Mouse (Mus musculus) frontal cortex, postnatal 25 days (tissue): ENCODE measurements around the gene Tspan4.
A peak's percentile ranks its signal among the peaks of the same experiment; 100 is the strongest.

ENCODE experiments used
- DNase-seq, 2 experiments: peaks; one replicate each; pipeline ENCODE4 v3.0.0; 2022; ENCODE audit warnings: low spot score in 2 of 2

Gene Tspan4

GRCm38 (mm10) chr7:141475011-141475804 lies at the start of gene Tspan4, which contains the start of gene Polr2l:
TSS of gene Tspan4 (plus strand) at chr7:141475240.
TSS of gene Polr2l (minus strand) at chr7:141475132.
- DNase-seq, result peak; percentile 73 to 74

- no peak for DNase-seq
These were observed 47.9 kb upstream of the Tspan4 start for GRCm38 (mm10) chr7:141426948-141427730.

DNA sequence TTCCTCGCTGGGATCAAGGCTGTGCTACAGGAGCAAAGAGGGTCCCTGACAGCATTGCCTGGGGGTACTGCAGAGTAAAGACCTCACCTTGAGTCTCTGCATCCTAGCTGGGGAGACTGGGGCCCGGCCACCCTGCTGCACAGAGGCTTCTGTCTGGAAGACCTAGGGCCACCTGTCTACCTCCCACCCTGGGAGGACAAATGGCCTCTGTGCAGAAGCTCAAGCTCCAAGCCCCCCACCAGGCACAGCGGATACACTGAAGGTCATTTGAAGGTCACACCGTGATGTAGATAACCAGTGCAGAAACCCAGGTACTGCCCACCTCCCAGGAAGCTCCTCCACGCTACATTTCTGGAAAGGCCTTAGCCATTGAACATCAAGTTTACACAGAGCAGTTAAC lies 46.3 kb upstream of the Tspan4 start:
- no peak for DNase-seq

GRCm38 (mm10) chr7:141429310-141429709 lies 45.7 kb upstream of the Tspan4 start, which contains the start of gene Cend1:
TSS of gene Cend1 (minus strand) at chr7:141429491.
- DNase-seq, result peak; percentile 73 to 79

DNA sequence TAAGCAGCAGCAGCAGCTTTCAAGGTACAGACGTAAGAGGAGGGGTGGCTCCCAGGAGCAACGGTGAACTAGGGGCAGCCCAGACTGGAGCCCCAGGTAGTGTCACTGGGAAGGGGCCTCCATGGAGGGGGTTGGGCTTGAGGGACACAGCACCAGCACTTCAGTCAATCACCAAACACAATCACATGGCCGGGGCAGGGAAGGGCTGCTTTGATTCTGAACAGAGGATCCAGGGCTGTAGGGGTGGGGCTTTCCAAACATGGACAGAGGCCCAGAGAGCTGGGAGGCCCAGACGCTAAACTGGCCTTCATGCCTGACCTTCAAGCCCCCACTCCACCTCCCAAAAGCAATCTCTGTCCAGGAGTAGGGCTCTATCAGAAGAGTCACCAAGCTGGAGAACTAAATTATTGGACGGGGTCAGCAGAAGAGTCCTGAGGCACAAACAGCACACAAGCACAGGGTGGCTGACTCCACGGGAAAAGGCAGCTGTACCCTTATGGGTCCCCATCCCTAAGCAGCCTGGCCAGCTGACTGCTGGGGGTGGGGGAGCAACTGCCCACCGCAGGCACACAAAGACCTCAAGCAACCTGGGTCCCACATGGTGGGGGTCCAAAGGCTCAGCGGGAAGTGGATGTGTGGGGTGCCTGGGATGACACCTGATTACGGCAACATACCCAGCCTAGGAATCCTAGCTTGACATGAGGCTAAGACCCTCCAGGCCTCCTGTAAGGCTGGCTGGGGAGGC lies 45.0 kb upstream of the Tspan4 start:
- no peak for DNase-seq

DNA sequence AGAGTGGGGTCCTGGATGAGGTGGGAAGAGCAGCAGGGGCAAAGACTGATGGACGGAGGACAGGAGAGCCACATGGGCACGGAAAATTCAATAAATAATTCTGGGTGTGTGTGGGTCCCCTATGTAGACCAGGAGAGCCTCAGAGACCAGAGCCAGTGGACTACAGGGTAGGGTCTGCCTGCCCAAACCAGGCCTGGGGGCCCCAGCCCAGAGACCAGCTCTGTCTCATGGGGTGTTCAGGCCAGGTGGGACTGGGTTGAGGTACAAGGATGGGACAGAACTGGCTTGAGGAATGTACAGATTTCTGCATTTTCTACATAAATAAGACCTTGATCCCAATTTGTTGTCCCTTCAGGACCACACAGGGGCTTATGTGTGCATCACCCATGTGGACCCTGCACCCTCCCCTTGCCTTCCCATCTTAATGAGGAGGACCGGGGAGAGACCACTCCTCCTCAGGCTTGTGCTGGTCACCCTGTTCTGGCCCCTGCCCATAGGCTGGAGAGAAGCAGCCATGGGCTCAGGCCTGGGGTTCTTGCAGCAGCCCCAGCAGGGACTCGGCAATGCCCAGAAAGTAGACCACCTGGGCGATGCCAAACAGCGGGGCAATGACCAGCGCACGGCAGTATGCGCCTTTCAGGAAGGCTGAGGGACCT lies 44.3 kb upstream of the Tspan4 start:
- no peak for DNase-seq

DNA sequence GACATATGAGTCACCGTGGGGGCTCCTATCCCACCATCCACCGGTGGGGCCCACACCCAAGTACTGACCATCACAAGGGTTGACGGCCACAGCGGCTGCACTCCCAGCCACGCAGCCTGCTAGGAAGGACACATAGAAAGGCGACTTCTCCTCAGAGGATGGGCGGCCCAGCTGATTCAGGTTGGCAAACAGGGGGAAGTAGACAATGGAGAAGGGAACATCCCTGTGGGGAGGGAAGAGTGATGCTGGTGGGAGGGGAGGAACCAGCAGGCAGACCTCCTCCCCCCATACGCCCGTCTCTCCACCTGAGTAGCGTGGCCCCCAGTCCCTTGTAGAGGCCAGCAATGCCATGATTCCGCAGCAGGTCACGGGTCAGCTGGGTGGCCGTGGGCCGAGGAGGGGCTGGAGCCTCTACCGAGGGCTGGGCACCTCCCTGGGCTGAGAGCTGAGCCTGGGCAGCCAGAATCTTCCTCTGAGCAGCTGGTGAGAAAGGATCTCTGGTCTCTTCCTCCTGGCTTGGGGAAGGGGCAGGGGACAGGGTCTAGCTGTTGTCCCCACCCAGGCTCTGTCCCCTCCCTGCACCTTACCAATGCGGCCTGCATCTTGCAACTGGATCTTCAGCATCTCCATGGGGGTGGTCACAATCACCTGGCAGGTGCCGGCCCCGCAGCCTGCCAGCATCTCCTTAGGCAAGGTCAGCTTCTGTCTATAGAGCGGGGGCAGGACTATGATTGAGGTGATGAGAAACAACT lies 43.4 kb upstream of the Tspan4 start:
- no peak for DNase-seq

GRCm38 (mm10) chr7:141432186-141432611 lies 42.8 kb upstream of the Tspan4 start:
- DNase-seq, result no peak

GRCm38 (mm10) chr7:141432741-141433516 lies 42.1 kb upstream of the Tspan4 start:
- no peak for DNase-seq

DNA sequence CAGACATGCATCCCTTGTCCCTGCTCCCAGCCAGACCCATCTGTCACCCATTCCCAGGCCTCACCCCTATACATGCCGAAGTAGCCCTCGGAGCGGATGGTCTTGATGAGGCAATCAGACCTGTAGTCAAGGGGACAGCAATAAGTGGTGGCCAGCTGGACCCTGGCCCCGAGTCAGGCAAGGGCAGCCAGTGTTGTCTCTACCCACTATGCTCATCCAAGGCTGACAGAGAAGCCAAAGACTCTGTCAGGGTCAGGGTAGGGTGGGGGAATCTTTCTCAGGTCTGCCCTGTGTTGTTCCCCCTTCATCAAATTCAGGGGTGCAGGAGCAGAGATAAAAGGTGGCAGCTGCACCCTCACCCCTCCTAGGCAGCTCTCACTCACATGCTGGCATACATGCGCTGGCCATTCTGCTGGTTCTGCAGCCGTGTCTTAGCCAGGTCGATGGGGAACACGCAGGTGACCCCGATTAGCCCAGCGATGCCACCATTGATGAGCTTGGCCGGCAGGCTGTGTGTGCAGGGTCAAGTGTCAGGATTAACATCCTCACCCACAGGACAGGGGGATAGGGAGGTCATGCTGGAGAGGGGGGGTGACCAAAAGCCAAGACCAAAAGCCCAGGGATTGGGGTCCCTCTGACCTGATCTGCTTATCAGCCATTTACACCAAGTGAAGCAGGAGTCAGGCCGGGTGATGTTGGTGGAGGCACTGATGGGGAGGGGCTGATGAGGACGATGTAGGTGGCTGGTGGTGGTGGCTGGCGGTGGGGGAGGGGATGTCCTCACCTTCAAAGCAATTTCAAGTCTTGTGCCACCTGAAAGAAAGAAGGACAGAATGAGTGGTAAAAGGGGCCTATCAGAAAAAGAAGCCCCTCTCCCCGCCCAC lies 41.3 kb upstream of the Tspan4 start:
- DNase-seq, result no peak

DNA sequence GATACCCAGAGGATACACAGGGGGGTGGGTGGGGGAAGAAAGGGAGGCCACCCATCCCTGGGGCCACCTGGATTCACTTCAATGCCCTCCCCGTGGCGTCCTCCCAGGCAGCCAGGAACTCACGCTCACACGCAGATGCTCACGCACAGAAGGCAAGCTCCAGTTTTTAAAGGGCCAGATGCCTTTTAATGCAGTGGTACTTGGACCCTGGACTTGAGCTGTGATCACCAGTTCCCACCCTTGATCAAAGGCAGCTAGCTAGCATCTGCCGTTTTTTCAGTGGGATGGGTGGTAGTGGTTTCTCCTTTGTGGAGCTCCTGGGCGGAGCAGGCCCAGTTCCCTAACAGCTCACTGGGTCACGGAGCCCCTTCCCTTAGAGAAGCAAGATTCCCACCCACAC lies 40.6 kb upstream of the Tspan4 start:
- DNase-seq, result peak in 1 of 2 experiments; percentile 55

DNA sequence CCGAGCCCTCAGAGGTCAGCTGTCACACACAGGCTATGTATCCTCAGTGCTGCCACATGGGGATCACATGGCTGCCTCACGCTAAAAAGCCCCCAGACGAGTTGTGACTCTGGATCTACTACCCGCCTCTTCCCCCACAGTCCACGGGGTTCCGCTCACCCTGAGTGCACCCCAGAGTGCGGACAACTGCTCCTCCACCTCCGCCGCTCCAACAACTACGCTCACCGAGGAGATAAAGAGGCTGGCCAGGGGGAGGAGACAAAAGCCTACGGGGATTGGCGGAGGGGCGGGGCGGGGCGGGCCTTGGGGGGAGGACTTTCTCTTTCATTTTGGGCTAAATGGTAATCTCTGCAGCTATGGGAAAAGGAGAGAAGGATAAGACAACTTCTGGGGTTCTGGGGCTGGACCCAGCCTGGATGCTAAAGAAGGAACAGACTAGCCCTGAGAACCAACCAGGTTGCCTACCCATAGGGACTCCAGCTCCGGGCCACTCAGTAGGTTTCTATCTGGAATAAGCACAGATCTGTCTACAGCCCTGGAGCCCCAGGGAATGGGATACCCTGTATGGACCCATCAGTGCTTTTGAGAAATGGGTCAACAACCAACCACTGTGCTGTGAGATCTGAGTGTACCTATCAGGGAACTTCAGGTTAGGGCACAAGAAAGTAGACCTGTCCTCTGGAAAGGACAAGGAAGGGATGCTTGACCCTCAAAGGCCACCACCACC lies 39.7 kb upstream of the Tspan4 start:
- no peak for DNase-seq

GRCm38 (mm10) chr7:141435856-141436522 lies 39.1 kb upstream of the Tspan4 start:
- DNase-seq, result no peak

GRCm38 (mm10) chr7:141436523-141436892 lies 38.5 kb upstream of the Tspan4 start:
- no peak for DNase-seq

GRCm38 (mm10) chr7:141437178-141438120 lies 37.6 kb upstream of the Tspan4 start, which contains the start of gene Slc25a22:
TSS of gene Slc25a22 (minus strand) at chr7:141437892.
- peak; percentile 61 to 68 for DNase-seq

- no peak for DNase-seq
These were observed 36.7 kb upstream of the Tspan4 start for GRCm38 (mm10) chr7:141438201-141438968.
